Mouse (Mus musculus) brain, embryonic 14.5 days (tissue): ENCODE measurements around the gene Aqp6. TPM values are rescaled to one million over a fixed set of nuclear protein-coding genes. Genes with fewer than 3 reads are reported as not detected.

Experiments used
- DNase-seq: peaks from one replicate; pipeline ENCODE4 v3.0.0-alpha.2; 2011; ENCODE audit warnings: low read depth
- CTCF ChIP-seq: fragments of 200-500 bp; IDR thresholded peaks from 2 replicates; pipeline ENCODE4 v1.5.1; 2012; ENCODE audit warnings: inconsistent platforms, mild to moderate bottlenecking, moderate library complexity, borderline replicate concordance; ENCODE audit not compliant: insufficient read depth, insufficient read length; ENCODE audit errors: extremely low read depth
- POLR2A ChIP-seq: fragments of 200-500 bp; IDR thresholded peaks from 2 replicates; pipeline ENCODE4 v1.6.1; 2012; ENCODE audit warnings: mild to moderate bottlenecking, inconsistent platforms, borderline replicate concordance; ENCODE audit not compliant: poor library complexity, insufficient read depth, insufficient read length, severe bottlenecking; ENCODE audit errors: extremely low read depth
- polyA plus RNA-seq: library from polyadenylated mRNA; depleted of rRNA; stranded (reverse); fragments of >200 nt; gene quantifications from 2 replicates; pipeline ENCODE4 v1.2.3, GENCODE M21; 2012

Aqp6 gene
- polyA plus RNA-seq, 1 experiment = 4.4 TPM

GRCm38 (mm10) chr15:99589237-99589636, 12.0 kb upstream of the Aqp6 start:
- no peak for TF ChIP-seq CTCF
- TF ChIP-seq POLR2A = no peak
- DNase-seq = no peak

GRCm38 (mm10) chr15:99589704-99590103, 11.5 kb upstream of the Aqp6 start:
- TF ChIP-seq CTCF (no peak), POLR2A (no peak)
- no peak for DNase-seq

GRCm38 (mm10) chr15:99590429-99591084, 10.6 kb upstream of the Aqp6 start, which contains the start of gene Aqp5:
TSS of gene Aqp5 (plus strand) at chr15:99590782.
- TF ChIP-seq CTCF = no peak
- TF ChIP-seq POLR2A = no peak
- DNase-seq = peak; percentile 51

GRCm38 (mm10) chr15:99592177-99592576, 9.0 kb upstream of the Aqp6 start:
- no peak for DNase-seq
- TF ChIP-seq CTCF = no peak
- TF ChIP-seq POLR2A = no peak

GRCm38 (mm10) chr15:99592877-99593276, 8.3 kb upstream of the Aqp6 start:
- DNase-seq = no peak
- no peak for TF ChIP-seq POLR2A
- TF ChIP-seq CTCF = no peak

- DNase-seq = no peak
- TF ChIP-seq POLR2A = no peak
- TF ChIP-seq CTCF = no peak
Measured at GRCm38 (mm10) chr15:99594951-99595350, 6.2 kb upstream of the Aqp6 start.

- TF ChIP-seq POLR2A = no peak
- TF ChIP-seq CTCF = peak; percentile 99
- DNase-seq = peak; percentile 95
Measured at GRCm38 (mm10) chr15:99596056-99596687, 5.0 kb upstream of the Aqp6 start.

- no peak for TF ChIP-seq POLR2A
- TF ChIP-seq CTCF = no peak
- DNase-seq = no peak
Measured at GRCm38 (mm10) chr15:99596841-99597240, 4.4 kb upstream of the Aqp6 start.

GRCm38 (mm10) chr15:99597596-99597995, 3.6 kb upstream of the Aqp6 start:
- no peak for DNase-seq
- TF ChIP-seq POLR2A (no peak), CTCF (no peak)

GRCm38 (mm10) chr15:99599245-99600070, 1.7 kb upstream of the Aqp6 start:
- peak; percentile 70 for DNase-seq
- TF ChIP-seq CTCF (no peak), POLR2A (no peak)

GRCm38 (mm10) chr15:99601823-99602120, 572 bp downstream of the Aqp6 start:
- peak; percentile 71 for DNase-seq
- TF ChIP-seq CTCF (no peak), POLR2A (no peak)
